Mouse (Mus musculus) testis, adult 10 weeks (tissue): ENCODE data around the gene Lrrc25. TPM values are rescaled to one million over a fixed set of nuclear protein-coding genes. Genes with fewer than 3 reads are reported as not detected.

Experiments
- polyA plus RNA-seq: library from polyadenylated mRNA; stranded (reverse); fragments of 350-450 nt; fragmentation: Illumina TruSeq; extraction: RNeasy Lipid Tissue Mini Kit (QIAGEN cat#74804); gene quantifications from one replicate; pipeline ENCODE4 v1.2.3, GENCODE M21; 2014; ENCODE audit warnings: low read depth, low replicate concordance

The Lrrc25 gene
- polyA plus RNA-seq, result not detected

GRCm38 (mm10) chr8:70615894-70616293 lies at the start of gene Lrrc25:
Gene Lrrc25 (plus strand): TSS chr8:70616155.

GRCm38 (mm10) chr8:70593961-70594609 lies 21.9 kb upstream of the Lrrc25 start, which contains the start of gene Isyna1:
Gene Isyna1 (plus strand): TSS chr8:70594373.

GRCm38 (mm10) chr8:70608749-70609367 lies 7.1 kb upstream of the Lrrc25 start, which contains the start of gene Ssbp4:
Gene Ssbp4 (minus strand): TSS chr8:70608872.

DNA sequence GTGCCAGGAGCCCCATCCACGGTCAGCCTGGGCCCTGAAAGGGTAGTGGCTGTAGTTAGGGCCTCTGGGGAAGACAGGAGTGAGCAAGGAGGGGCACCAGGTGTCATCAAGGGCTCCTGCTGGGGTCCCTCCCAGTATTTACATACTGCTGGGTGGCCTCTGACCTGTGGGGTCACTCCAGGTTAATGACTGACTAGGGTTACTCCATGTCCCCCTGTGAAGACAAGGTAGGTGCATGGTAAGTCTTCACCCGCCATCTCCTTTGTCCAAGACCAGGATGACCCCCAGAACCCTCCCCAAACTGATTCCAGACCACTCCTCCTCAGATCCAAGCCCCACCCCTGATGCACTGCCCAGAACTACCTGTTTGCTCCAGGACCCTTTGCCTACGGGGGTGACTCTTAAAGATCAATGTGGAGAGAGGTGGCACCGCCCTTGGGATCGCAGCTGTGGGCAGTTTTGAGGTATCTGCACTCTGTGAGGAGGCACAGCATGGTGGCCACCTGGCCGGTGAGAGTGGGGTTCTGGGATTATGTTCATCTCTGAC lies 16.5 kb downstream of the Lrrc25 start, which contains the start of gene Gdf15:
Gene Gdf15 (minus strand): TSS at position 111 of the 547 bp plus-strand sequence.

GRCm38 (mm10) chr8:70660273-70660725 lies 44.3 kb downstream of the Lrrc25 start, which contains the start of gene Pgpep1:
Gene Pgpep1 (minus strand): TSS chr8:70660388.

Other genes starting within 250 kb of the Lrrc25 start
- gene Comp, start 242.6 kb upstream of the Lrrc25 start, polyA plus RNA-seq, result 3.0 TPM
- gene Crtc1, start 176.6 kb upstream of the Lrrc25 start, polyA plus RNA-seq, result 1.0 TPM
- 0.74 TPM for gene Klhl26, start 139.2 kb upstream of the Lrrc25 start, polyA plus RNA-seq
- gene Tmem59l, start 128.8 kb upstream of the Lrrc25 start, polyA plus RNA-seq, result 1.8 TPM
- 0.74 TPM for gene Crlf1, start 123.0 kb upstream of the Lrrc25 start, polyA plus RNA-seq
- not detected for gene Rex1bd, start 109.4 kb upstream of the Lrrc25 start, polyA plus RNA-seq
- 3.6 TPM for gene Uba52, start 105.4 kb upstream of the Lrrc25 start, polyA plus RNA-seq
- gene Fkbp8, start 88.4 kb upstream of the Lrrc25 start, polyA plus RNA-seq, result 3.0 TPM
- 6.7 TPM for gene Kxd1, start 88.2 kb upstream of the Lrrc25 start, polyA plus RNA-seq
- gene Ell, start 76.7 kb upstream of the Lrrc25 start, polyA plus RNA-seq, result 1.3 TPM
- gene Isyna1, start 21.8 kb upstream of the Lrrc25 start, polyA plus RNA-seq, result 0.83 TPM
- not detected for gene Ssbp4, start 7.3 kb upstream of the Lrrc25 start, polyA plus RNA-seq
- gene Gdf15, start 16.3 kb downstream of the Lrrc25 start, polyA plus RNA-seq, result not detected
- 1.2 TPM for gene Pgpep1, start 44.2 kb downstream of the Lrrc25 start, polyA plus RNA-seq
- gene Lsm4, start 57.1 kb downstream of the Lrrc25 start, polyA plus RNA-seq, result 1.1 TPM
- gene Jund, start 82.8 kb downstream of the Lrrc25 start, polyA plus RNA-seq, result 5.1 TPM
- 11.0 TPM for gene Iqcn, start 87.3 kb downstream of the Lrrc25 start, polyA plus RNA-seq
- not detected for gene Gm3336, start 102.4 kb downstream of the Lrrc25 start, polyA plus RNA-seq
- not detected for gene Pde4c, start 107.6 kb downstream of the Lrrc25 start, polyA plus RNA-seq
- gene Rab3a, start 138.5 kb downstream of the Lrrc25 start, polyA plus RNA-seq, result 0.85 TPM
- gene Mpv17l2, start 144.8 kb downstream of the Lrrc25 start, polyA plus RNA-seq, result 0.29 TPM
- gene Pik3r2, start 160.6 kb downstream of the Lrrc25 start, polyA plus RNA-seq, result 0.84 TPM
- 1.0 TPM for gene Mast3, start 188.9 kb downstream of the Lrrc25 start, polyA plus RNA-seq
- not detected for gene Il12rb1, start 192.3 kb downstream of the Lrrc25 start, polyA plus RNA-seq
- 1.6 TPM for gene Arrdc2, start 223.6 kb downstream of the Lrrc25 start, polyA plus RNA-seq
- gene Kcnn1, start 247.1 kb downstream of the Lrrc25 start, polyA plus RNA-seq, result not detected